Mouse (Mus musculus) monocyte, adult 59 days (primary cell): ENCODE measurements around the gene Olfm2. TPM values are rescaled to one million over a fixed set of nuclear protein-coding genes. Genes with fewer than 3 reads are reported as not detected.

ENCODE experiments used
- total RNA-seq, 2 experiments: library from RNA; stranded (reverse); gene quantifications; one replicate each; pipeline ENCODE4 v1.2.4; 2023

The Olfm2 gene
- total RNA-seq: not detected

GRCm38 (mm10) chr9:20746017-20746660 is at the start of gene Olfm2:
Gene Olfm2, minus strand, starts transcription at chr9:20746349.

DNA sequence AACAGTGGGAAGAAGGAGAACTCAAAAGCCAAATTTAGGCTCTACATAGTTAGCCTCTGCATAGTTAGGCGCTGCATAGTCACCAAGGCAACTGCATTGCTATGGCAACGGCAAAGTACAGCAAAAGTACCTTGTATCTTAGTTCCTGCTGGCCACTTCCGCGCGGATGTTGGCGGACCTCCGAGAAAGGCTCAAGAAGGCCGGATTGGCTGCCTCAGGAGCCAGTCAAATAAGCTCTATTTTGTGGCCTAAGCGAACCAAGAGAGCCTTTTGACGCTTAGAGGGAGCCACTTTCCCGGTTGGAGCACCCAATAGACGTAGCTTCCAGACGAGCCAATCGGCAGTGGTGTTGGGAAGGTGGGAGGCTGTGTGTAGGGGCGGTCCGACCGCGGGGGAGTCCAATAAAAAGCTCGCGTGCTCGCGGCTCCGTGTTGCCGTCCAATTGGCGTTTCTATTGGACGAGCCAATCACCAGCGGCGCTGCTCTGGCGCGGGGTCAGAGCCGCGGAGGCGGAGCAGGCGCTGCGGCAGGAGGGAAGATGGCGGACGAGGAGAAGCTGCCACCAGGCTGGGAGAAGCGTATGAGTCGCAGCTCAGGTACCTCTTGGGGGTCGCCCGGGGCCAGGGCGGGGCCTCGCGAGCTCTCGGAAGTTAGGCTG is 94.4 kb downstream of the Olfm2 start, which contains the start of gene Pin1:
Pin1 (plus strand) TSS at position 494 of the 658 bp plus-strand sequence.

GRCm38 (mm10) chr9:20644360-20645081 is 101.6 kb downstream of the Olfm2 start, which contains the start of gene Fbxl12:
Gene Fbxl12, minus strand, starts transcription at chr9:20644767.

DNA sequence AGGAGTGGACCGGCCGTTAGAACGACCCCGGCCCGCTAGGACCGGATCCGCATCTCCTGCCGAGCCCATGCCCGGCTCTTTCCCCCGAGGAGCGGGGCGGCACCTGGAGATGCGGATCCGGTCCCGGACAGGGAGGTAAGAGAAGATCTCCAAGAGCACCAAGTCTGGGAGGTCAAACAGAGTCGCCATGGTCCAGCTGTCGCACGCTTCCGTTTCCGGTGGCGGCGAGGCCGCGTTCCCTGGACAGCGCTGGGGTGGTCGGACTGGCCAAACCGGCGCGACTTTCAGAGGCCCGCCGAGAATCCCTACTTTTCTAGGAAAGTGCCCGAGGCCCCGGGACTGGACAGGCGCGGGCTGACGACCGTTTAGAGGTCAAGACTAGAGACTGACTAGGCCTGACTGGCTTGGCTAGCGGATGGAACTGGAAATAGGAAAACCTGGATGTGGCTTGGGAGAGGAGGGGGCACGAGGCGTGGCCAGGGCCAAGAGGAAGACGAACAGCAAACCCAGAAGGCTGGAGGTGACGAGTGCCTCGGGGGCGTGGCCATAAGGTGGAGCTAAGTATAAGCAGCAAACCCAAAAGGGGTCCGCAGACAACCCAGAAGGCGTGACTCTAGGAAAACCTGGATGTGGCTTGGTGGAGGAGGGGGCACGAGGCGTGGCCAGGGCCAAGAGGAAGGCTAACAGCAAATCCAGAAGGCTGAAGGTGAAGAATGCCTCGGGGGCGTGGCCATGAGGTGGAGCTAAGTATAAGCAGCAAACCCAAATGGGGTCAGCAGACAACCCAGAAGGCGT is 103.9 kb downstream of the Olfm2 start, which contains the start of gene Ubl5:
Ubl5 (plus strand) TSS at position 778 of the 795 bp plus-strand sequence.

Other genes starting within 250 kb of the Olfm2 start
- gene Zfp266, start 224.9 kb downstream of the Olfm2 start, total RNA-seq: 10 to 100 TPM; 18.4 to 19.3 TPM
- 1 to 10 TPM; 5.2 to 8.2 TPM for gene Zfp846, start 165.1 kb downstream of the Olfm2 start, total RNA-seq
- gene Ubl5, start 103.5 kb downstream of the Olfm2 start, total RNA-seq: 100 to 1,000 TPM; 276 to 300 TPM
- gene Fbxl12, start 101.6 kb downstream of the Olfm2 start, total RNA-seq: 10 to 100 TPM; 26.1 to 30.7 TPM
- 10 to 100 TPM in 1 of 2 experiments, 1 to 10 TPM in 1; 9.9 to 10.1 TPM for gene Pin1, start 94.3 kb downstream of the Olfm2 start, total RNA-seq
- gene Col5a3, start 68.7 kb upstream of the Olfm2 start, total RNA-seq: under 1 TPM in 1 of 2 experiments, not detected in 1; 0.13 TPM
- not detected for gene Rdh8, start 72.2 kb upstream of the Olfm2 start, total RNA-seq
- gene A230050P20Rik, start 122.3 kb upstream of the Olfm2 start, total RNA-seq: 10 to 100 TPM; 17.2 to 19.6 TPM
- gene Angptl6, start 133.4 kb upstream of the Olfm2 start, total RNA-seq: 1 to 10 TPM in 1 of 2 experiments, under 1 TPM in 1; 0.88 to 1.1 TPM
- 10 to 100 TPM; 40.2 to 45.5 TPM for gene Ppan, start 141.8 kb upstream of the Olfm2 start, total RNA-seq
- 100 to 1,000 TPM; 118 to 121 TPM for gene Eif3g, start 152.3 kb upstream of the Olfm2 start, total RNA-seq
- gene Dnmt1, start 213.5 kb upstream of the Olfm2 start, total RNA-seq: 10 to 100 TPM; 33.0 to 34.9 TPM
- gene S1pr2, start 230.4 kb upstream of the Olfm2 start, total RNA-seq: 10 to 100 TPM; 13.7 to 15.0 TPM